Mouse (Mus musculus) ES-Bruce4 (cell line): ENCODE results near the gene Gm38392.
A peak's percentile ranks its signal among the peaks of the same experiment; 100 is the strongest.

ENCODE experiments used
- CTCF ChIP-seq: IDR thresholded peaks from one replicate; pipeline ENCODE4 v1.8.1; 2011; ENCODE audit warnings: low read depth, low read length
- EP300 ChIP-seq: IDR thresholded peaks from 2 replicates; pipeline ENCODE4 v1.6.1; 2011; ENCODE audit warnings: low read depth, low read length; ENCODE audit not compliant: insufficient read depth

GRCm38 (mm10) chr3:88237556-88238194 is 49.3 kb downstream of the Gm38392 start:
- TF ChIP-seq CTCF: peak; percentile 31
- TF ChIP-seq EP300: no peak
